Mouse (Mus musculus) hindbrain, embryonic 13.5 days (tissue): ENCODE results near the gene Stac. TPM values are rescaled to one million over a fixed set of nuclear protein-coding genes. Genes with fewer than 3 reads are reported as not detected.

Experiments used
- ATAC-seq: fragments of 200-750 bp; cut with Nextera tagmentation; 2 replicates; pipeline ENCODE4 v1.8.0; 2017; ENCODE audit warnings: moderate TSS enrichment; ENCODE audit not compliant: low FRiP score
- H3K27ac ChIP-seq: fragments of 300-500 bp; sonication (generic); 2 replicates; pipeline ENCODE4 v1.5.1; 2015; ENCODE audit warnings: inconsistent platforms, mild to moderate bottlenecking, moderate library complexity
- H3K27me3 ChIP-seq: fragments of 300-500 bp; sonication (generic); 2 replicates; pipeline ENCODE4 v1.6.1; 2015; ENCODE audit warnings: mild to moderate bottlenecking, inconsistent platforms
- H3K36me3 ChIP-seq: fragments of 300-500 bp; sonication (generic); 2 replicates; pipeline ENCODE4 v1.6.1; 2015; ENCODE audit warnings: mild to moderate bottlenecking, inconsistent platforms
- H3K4me1 ChIP-seq: fragments of 300-500 bp; sonication (generic); replicated peaks from 2 replicates; pipeline ENCODE4 v1.6.1; 2015; ENCODE audit warnings: inconsistent platforms
- H3K4me2 ChIP-seq: fragments of 300-500 bp; sonication (generic); 2 replicates; pipeline ENCODE4 v1.6.1; 2015; ENCODE audit warnings: inconsistent platforms, mild to moderate bottlenecking, moderate library complexity
- H3K4me3 ChIP-seq: fragments of 300-500 bp; sonication (generic); 2 replicates; pipeline ENCODE4 v1.5.1; 2015; ENCODE audit warnings: mild to moderate bottlenecking, inconsistent platforms
- H3K9ac ChIP-seq: fragments of 300-500 bp; sonication (generic); 2 replicates; pipeline ENCODE4 v1.6.1; 2015; ENCODE audit warnings: mild to moderate bottlenecking, inconsistent platforms
- H3K9me3 ChIP-seq: fragments of 300-500 bp; sonication (generic); 2 replicates; pipeline ENCODE4 v1.6.1; 2016; ENCODE audit warnings: inconsistent platforms
- WGBS: fragments of 180-500 bp; shearing (Covaris S2); methylation state at CpG from one replicate; pipeline ENCODE4 v1.1.7; 2015; 5-methylcytosine and 5-hydroxymethylcytosine counted together
- polyA plus RNA-seq: library from polyadenylated mRNA; unstranded; fragments of >200 nt; fragmentation: Nextera tagmentation; extraction: Ambion mirVana; gene quantifications from 2 replicates; pipeline ENCODE4 v1.2.1, GENCODE M21; 2015

Gene Stac
- polyA plus RNA-seq, 1 experiment from 2014 or later: 3.7 TPM

GRCm38 (mm10) chr9:111679516-111679915, 10.6 kb downstream of the Stac start:
- ATAC-seq: no peak
- Histone ChIP-seq H3K27ac (no peak overlapping the region), H3K36me3 (no peaks in the 10 kb centered on the region), H3K4me2 (no peak overlapping the region), H3K4me3 (no peak overlapping the region), H3K9me3 (no peaks in the 10 kb centered on the region), H3K9ac (no peak overlapping the region), H3K27me3 (no peaks in the 10 kb centered on the region), H3K4me1 (0 out of 2 replicates have a peak, but pooled peaks cover 2% of the 10 kb centered on the region)
- WGBS: 36% methylated on average over 2 of the region's 2 CpGs

GRCm38 (mm10) chr9:111669816-111670215, 20.3 kb downstream of the Stac start:
- Histone ChIP-seq H3K36me3 (no peaks in the 10 kb centered on the region), H3K4me2 (no peak overlapping the region), H3K4me3 (no peak overlapping the region), H3K27ac (no peak overlapping the region), H3K27me3 (no peaks in the 10 kb centered on the region), H3K9ac (no peak overlapping the region), H3K9me3 (no peaks in the 10 kb centered on the region), H3K4me1 (no peaks in the 10 kb centered on the region)
- WGBS: 90% methylated on average over 6 of the region's 6 CpGs
- ATAC-seq: no peak

- no peak overlapping the region for H3K4me2 ChIP-seq
- no peak overlapping the region for H3K9ac ChIP-seq
- 84% methylated on average over 4 of the region's 4 CpGs for WGBS
- no peak overlapping the region for H3K4me3 ChIP-seq
- no peak overlapping the region for H3K27ac ChIP-seq
- H3K27me3 ChIP-seq: no peaks in the 10 kb centered on the region
- no peaks in the 10 kb centered on the region for H3K4me1 ChIP-seq
- no peaks in the 10 kb centered on the region for H3K9me3 ChIP-seq
- no peaks in the 10 kb centered on the region for H3K36me3 ChIP-seq
- no peak for ATAC-seq
Observed at GRCm38 (mm10) chr9:111655066-111655465, 35.1 kb downstream of the Stac start.

DNA sequence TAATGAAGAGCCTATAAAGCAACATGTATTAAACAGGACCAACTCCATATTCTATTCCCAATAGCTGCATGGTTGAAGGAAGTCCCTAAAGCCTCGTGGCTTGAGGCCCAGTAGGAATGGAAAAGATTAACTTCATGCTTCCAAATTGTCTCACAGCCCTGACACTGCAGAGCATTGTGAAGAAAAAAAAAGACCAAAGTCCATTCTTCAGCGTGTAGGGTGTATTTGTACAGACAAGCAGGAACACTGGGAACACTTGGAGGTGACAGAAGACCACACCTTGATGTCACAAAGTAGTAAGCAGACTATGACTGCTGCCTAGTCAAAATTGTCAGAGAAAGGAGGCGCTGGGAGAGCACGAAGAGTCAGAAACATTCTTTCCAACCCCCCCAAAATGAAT, 45.9 kb downstream of the Stac start:
- H3K4me2 ChIP-seq: no peak overlapping the region
- H3K4me3 ChIP-seq: no peak overlapping the region
- ATAC-seq: no peak
- H3K36me3 ChIP-seq: no peaks in the 10 kb centered on the region
- H3K27me3 ChIP-seq: no peaks in the 10 kb centered on the region
- H3K9ac ChIP-seq: no peak overlapping the region
- 85% methylated on average over 4 of the region's 4 CpGs for WGBS
- H3K4me1 ChIP-seq: no peaks in the 10 kb centered on the region
- no peak overlapping the region for H3K27ac ChIP-seq
- H3K9me3 ChIP-seq: no peaks in the 10 kb centered on the region

DNA sequence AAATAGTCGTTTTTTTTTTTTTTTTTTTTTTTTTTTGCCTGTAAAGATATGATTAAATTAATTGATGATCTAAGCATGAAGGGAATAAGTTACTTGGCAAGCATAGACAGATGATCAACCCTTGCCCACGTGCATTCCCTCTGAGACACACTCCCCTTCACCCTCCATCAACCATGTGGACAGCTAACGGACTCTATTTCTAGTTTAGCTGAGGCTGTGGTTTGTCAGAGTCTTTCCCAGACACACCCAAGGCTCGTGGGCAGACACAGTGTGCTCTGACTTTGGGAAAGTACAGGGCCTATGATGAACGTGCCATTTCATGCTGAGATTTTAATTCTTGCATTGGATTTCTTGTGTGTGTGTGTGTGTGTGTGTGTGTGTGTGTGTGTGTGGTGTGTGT, 46.8 kb downstream of the Stac start:
- ATAC-seq: no peak
- Histone ChIP-seq H3K27ac (no peak overlapping the region), H3K36me3 (no peaks in the 10 kb centered on the region), H3K27me3 (no peaks in the 10 kb centered on the region), H3K9me3 (no peaks in the 10 kb centered on the region), H3K4me3 (no peak overlapping the region), H3K4me2 (no peak overlapping the region), H3K9ac (no peak overlapping the region), H3K4me1 (no peaks in the 10 kb centered on the region)
- 61% methylated on average over 5 of the region's 5 CpGs for WGBS

GRCm38 (mm10) chr9:111637641-111638040, 52.5 kb downstream of the Stac start:
- Histone ChIP-seq H3K4me1 (no peaks in the 10 kb centered on the region; the same call in 1 of the 2 replicates), H3K4me3 (no peak overlapping the region), H3K36me3 (no peaks in the 10 kb centered on the region), H3K9ac (no peak overlapping the region), H3K4me2 (no peak overlapping the region), H3K9me3 (no peaks in the 10 kb centered on the region), H3K27ac (no peak overlapping the region), H3K27me3 (no peaks in the 10 kb centered on the region)
- 61% methylated on average over 2 of the region's 2 CpGs for WGBS
- no peak for ATAC-seq

GRCm38 (mm10) chr9:111632833-111633232, 57.3 kb downstream of the Stac start:
- WGBS: 53% methylated on average over 4 of the region's 4 CpGs
- Histone ChIP-seq H3K36me3 (no peaks in the 10 kb centered on the region), H3K4me3 (no peak overlapping the region), H3K27me3 (no peaks in the 10 kb centered on the region), H3K4me2 (no peak overlapping the region), H3K9me3 (no peaks in the 10 kb centered on the region), H3K4me1 (no peaks in the 10 kb centered on the region; the same call in 1 of the 2 replicates), H3K9ac (no peak overlapping the region), H3K27ac (no peak overlapping the region)
- no peak for ATAC-seq

DNA sequence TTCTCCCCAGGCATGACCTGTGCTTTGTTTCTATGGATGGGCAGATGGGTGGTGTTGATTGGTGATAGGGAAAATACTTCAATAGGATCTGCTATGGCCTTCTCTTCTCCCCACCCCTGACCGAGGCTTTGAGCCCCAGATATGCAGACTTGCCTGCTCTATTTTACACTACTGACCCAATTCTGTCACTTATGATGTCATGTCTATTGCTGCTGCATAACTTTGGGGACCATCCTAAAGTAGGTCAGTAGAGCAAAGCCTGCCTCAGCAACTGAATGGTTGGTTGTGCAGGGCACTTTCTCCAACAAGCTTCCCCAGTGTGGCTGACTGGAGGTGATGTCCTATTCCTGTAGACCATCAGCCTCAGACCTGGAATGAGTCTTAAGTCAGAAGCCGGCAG, 69.0 kb downstream of the Stac start:
- Histone ChIP-seq H3K4me2 (no peak overlapping the region), H3K36me3 (no peaks in the 10 kb centered on the region), H3K27ac (no peak overlapping the region), H3K27me3 (no peaks in the 10 kb centered on the region), H3K9ac (no peak overlapping the region), H3K4me1 (no peaks in the 10 kb centered on the region), H3K9me3 (no peaks in the 10 kb centered on the region), H3K4me3 (no peak overlapping the region)
- no peak for ATAC-seq
- 97% methylated on average over 2 of the region's 2 CpGs for WGBS

DNA sequence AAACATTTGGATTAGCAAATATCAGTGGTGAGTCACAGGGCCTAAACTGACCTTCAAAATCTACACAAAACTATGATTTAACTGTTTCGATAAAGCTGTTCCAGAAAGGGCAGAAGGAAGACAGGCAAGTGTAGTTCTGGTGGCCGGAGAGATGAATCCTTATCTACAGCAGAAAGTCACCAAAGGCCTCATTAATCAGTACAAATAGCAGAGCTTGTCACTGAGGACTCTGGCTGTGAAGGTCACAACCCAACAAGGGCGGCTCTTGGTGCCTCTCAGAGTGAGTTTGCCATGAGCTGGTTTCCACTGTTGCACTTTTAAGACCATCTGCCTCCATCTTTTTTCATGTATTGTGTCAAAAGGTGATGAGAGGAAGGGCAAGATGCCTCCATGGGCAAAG, 78.8 kb downstream of the Stac start:
- H3K4me3 ChIP-seq: no peak overlapping the region
- ATAC-seq: no peak
- no peaks in the 10 kb centered on the region for H3K36me3 ChIP-seq
- WGBS: 78% methylated on average over 3 of the region's 3 CpGs
- H3K27ac ChIP-seq: no peak overlapping the region
- no peak overlapping the region for H3K9ac ChIP-seq
- H3K4me1 ChIP-seq: no peaks in the 10 kb centered on the region
- H3K27me3 ChIP-seq: no peaks in the 10 kb centered on the region
- no peaks in the 10 kb centered on the region for H3K9me3 ChIP-seq
- H3K4me2 ChIP-seq: no peak overlapping the region

- Histone ChIP-seq H3K27ac (no peak overlapping the region), H3K9me3 (no peaks in the 10 kb centered on the region), H3K4me3 (no peak overlapping the region), H3K9ac (no peak overlapping the region), H3K36me3 (no peaks in the 10 kb centered on the region), H3K4me2 (no peak overlapping the region), H3K4me1 (no peaks in the 10 kb centered on the region), H3K27me3 (no peaks in the 10 kb centered on the region)
- ATAC-seq: no peak
- WGBS: 80% methylated on average over 6 of the region's 6 CpGs
Observed at GRCm38 (mm10) chr9:111608762-111609161, 81.4 kb downstream of the Stac start.

- WGBS: 89% methylated on average over 8 of the region's 8 CpGs
- H3K36me3 ChIP-seq: no peaks in the 10 kb centered on the region
- no peaks in the 10 kb centered on the region for H3K27me3 ChIP-seq
- H3K4me1 ChIP-seq: no peaks in the 10 kb centered on the region
- ATAC-seq: no peak
- no peak overlapping the region for H3K27ac ChIP-seq
- no peaks in the 10 kb centered on the region for H3K9me3 ChIP-seq
- no peak overlapping the region for H3K4me2 ChIP-seq
- H3K4me3 ChIP-seq: no peak overlapping the region
- no peak overlapping the region for H3K9ac ChIP-seq
Observed at GRCm38 (mm10) chr9:111606603-111607002, 83.5 kb downstream of the Stac start.

DNA sequence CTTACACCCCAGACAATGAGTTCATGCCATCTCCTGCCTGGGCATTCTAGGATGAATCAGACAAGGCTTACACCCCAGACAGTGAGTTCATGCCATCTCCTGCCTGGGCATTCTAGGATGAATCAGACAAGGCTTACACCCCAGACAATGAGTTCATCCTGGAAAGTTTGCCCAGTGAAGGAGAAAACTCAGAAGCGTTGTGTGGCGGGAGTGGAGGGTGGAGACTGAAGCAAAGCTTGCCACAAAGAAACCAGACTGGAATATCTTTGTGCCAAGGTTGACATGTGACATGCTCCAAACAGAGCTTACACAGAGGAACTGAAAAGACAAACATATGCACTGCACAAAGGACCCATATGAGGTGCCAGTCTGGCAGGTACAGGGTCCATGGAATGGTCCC, 102.6 kb downstream of the Stac start:
- ATAC-seq: no peak
- Histone ChIP-seq H3K36me3 (no peaks in the 10 kb centered on the region), H3K9ac (no peak overlapping the region), H3K4me3 (no peak overlapping the region), H3K4me2 (no peak overlapping the region), H3K27me3 (no peaks in the 10 kb centered on the region), H3K27ac (no peak overlapping the region), H3K9me3 (no peaks in the 10 kb centered on the region), H3K4me1 (no peaks in the 10 kb centered on the region)
- 89% methylated on average over 2 of the region's 2 CpGs for WGBS

DNA sequence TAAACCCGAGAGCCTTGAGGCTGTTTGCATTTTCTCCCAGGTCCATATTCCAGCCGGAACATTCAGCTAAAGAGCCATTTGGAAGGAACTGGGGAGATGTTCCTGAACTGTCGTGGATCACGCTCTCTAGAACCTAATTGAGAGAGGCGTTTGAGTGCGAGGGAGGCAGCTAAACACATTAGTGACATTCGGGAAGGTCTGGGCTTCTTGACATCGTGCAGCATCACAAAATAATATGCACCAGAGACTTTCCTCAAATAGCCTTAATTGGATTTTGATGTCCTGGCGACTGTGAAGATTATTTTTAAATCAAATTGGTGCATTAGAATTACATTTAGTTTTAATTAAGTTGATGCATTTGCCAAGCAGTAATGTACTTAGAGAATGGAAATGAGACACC, 111.4 kb downstream of the Stac start:
- 57% methylated on average over 9 of the region's 9 CpGs for WGBS
- no peaks in the 10 kb centered on the region for H3K36me3 ChIP-seq
- H3K9ac ChIP-seq: no peak overlapping the region
- peaks cover 12% of the 10 kb centered on the region; the same call in 1 of the 2 replicates for H3K4me1 ChIP-seq
- H3K4me2 ChIP-seq: no peak overlapping the region
- H3K4me3 ChIP-seq: no peak overlapping the region
- no peak for ATAC-seq
- H3K27ac ChIP-seq: peak overlapping the region; percentile 32
- no peaks in the 10 kb centered on the region for H3K9me3 ChIP-seq
- H3K27me3 ChIP-seq: no peaks in the 10 kb centered on the region

DNA sequence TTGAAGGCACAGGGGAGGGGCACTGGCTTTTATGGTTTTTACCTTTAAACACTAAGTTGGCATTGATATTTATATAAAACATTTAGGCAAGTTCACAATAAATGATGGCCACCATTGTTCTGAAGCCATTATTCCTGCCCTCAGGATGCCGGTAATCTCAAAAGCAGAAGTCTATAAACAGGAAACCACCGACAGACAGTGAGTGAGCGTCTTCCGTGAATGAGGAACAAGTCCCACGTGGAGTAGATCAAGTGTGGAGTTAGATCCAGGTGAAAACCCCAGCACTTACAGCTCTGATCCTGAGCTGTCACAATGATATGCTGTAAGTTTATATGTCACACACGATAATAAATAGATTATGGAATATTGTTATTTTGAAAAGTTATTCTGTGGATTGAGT, 112.7 kb downstream of the Stac start:
- Histone ChIP-seq H3K36me3 (no peaks in the 10 kb centered on the region), H3K27ac (no peak overlapping the region), H3K9ac (no peak overlapping the region), H3K4me3 (no peak overlapping the region), H3K4me1 (peaks cover 12% of the 10 kb centered on the region; the same call in 1 of the 2 replicates), H3K4me2 (no peak overlapping the region), H3K9me3 (no peaks in the 10 kb centered on the region), H3K27me3 (no peaks in the 10 kb centered on the region)
- ATAC-seq: no peak
- 88% methylated on average over 6 of the region's 6 CpGs for WGBS
